Mouse (Mus musculus): ENCODE data around the gene Nobox. TPM values are rescaled to one million over a fixed set of nuclear protein-coding genes. Genes with fewer than 3 reads are reported as not detected.

The Nobox gene
- polyA plus RNA-seq, 1 experiment: not detected

- 1% methylated on average over 48 of the region's 48 CpGs for WGBS
- Histone ChIP-seq H3K4me3 (replicated peaks; ENCODE audit: control insufficient read depth, low read depth, low read length) (peak within 1 kb of the TSS; percentile 30), H3K4me1 (ENCODE audit: control insufficient read depth, insufficient read depth, low read length) (no peaks in the 10 kb centered on the region), H3K27ac (ENCODE audit: control insufficient read depth, insufficient read depth, low read depth, low read length, poor library complexity) (no peak within 1 kb of the TSS; the same call in 1 of the 2 replicates)
- TF ChIP-seq POLR2A (IDR thresholded peaks at IDR 0.05; ENCODE audit: borderline replicate concordance, control insufficient read depth, low read depth, low read length) (no peak), CTCF (IDR thresholded peaks at IDR 0.05; ENCODE audit: control insufficient read depth, insufficient read depth, low read length) (no peak)
These were observed 43.9 kb downstream of the Nobox start, which contains the start of gene Arhgef5 for GRCm38 (mm10) chr6:43265363-43266041. Gene Arhgef5, plus strand, starts transcription at chr6:43265582.

DNA sequence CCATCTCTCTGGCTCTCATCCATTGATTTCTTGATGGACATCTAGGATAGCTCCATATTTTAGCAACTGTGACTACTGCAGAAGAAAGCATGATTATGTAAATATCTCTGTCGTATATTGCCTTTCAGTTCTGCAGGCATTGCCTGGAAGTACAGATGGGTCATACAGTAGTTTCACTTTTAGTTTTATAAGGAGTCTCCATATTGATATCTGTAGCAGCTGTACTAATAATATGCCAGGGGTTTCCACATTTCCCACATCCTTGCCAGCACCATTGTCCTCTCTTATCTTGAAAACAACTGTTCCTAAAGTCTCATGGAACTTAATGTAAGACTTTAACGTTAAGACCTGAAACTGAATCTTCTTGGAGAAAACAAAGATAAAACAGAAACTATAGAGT is 48.6 kb downstream of the Nobox start:
- WGBS: 7% methylated on average over 2 of the region's 2 CpGs
- H3K4me1 ChIP-seq (ENCODE audit: control insufficient read depth, insufficient read depth, low read length): no peaks in the 10 kb centered on the region
- no peak overlapping the region for H3K27ac ChIP-seq (ENCODE audit: control insufficient read depth, insufficient read depth, low read depth, low read length, poor library complexity)
- no peak overlapping the region for H3K4me3 ChIP-seq (replicated peaks; ENCODE audit: control insufficient read depth, low read depth, low read length)
- TF ChIP-seq POLR2A (IDR thresholded peaks at IDR 0.05; ENCODE audit: borderline replicate concordance, control insufficient read depth, low read depth, low read length): no peak
- no peak for TF ChIP-seq CTCF (IDR thresholded peaks at IDR 0.05; ENCODE audit: control insufficient read depth, insufficient read depth, low read length)

DNA sequence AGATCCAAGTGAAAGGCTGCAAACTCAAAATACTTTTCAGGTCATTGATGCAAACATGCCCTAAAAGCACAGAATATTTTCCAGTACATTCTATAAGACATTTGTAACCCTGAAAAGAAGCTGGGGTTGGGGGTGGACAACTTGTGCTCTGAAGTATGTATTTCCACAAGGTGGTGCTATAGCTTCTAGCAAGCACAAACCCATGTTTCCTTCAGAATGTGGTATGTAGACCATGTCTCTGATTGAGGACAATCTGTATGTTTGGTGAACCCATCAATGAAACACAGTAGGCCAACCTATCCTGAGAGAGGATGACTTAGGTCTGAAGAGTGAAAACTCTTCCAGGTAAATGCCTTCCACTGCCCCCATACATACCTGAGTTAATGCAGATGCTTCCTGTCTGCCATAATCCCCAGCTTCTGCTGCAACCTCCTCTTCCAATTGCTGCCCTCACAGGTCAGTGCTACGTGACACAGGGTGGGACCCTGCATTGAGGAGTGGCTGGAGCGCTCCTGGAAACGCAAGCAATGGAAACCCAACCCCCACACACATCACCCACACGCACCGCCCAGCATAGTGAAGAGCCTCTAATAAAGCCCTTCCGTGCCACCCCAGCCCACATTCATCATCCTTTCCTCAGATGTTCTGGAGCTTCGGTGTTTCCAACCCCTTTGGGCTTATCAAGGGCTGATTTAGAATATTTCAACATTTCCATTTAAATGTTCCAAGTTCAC is 55.0 kb downstream of the Nobox start:
- Histone ChIP-seq H3K4me3 (replicated peaks; ENCODE audit: control insufficient read depth, low read depth, low read length) (no peak overlapping the region), H3K4me1 (ENCODE audit: control insufficient read depth, insufficient read depth, low read length) (no peaks in the 10 kb centered on the region), H3K27ac (ENCODE audit: control insufficient read depth, insufficient read depth, low read depth, low read length, poor library complexity) (no peak overlapping the region)
- TF ChIP-seq POLR2A (IDR thresholded peaks at IDR 0.05; ENCODE audit: borderline replicate concordance, control insufficient read depth, low read depth, low read length): no peak
- TF ChIP-seq CTCF (IDR thresholded peaks at IDR 0.05; ENCODE audit: control insufficient read depth, insufficient read depth, low read length): no peak
- WGBS: 70% methylated on average over 7 of the region's 7 CpGs

Other genes with a start within 250 kb of the Nobox start
- not detected in 2 replicates for gene Olfr441, start 203.2 kb downstream of the Nobox start, polyA plus RNA-seq (2011; ENCODE audit: insufficient read depth, insufficient read length, low replicate concordance, missing spikeins)
- gene Olfr237-ps1, start 163.0 kb downstream of the Nobox start, polyA plus RNA-seq (2011; ENCODE audit: insufficient read depth, insufficient read length, low replicate concordance, missing spikeins): not detected in 2 replicates
- gene Olfr437, start 146.3 kb downstream of the Nobox start, polyA plus RNA-seq (2011; ENCODE audit: insufficient read depth, insufficient read length, low replicate concordance, missing spikeins): not detected in 2 replicates
- gene Olfr13, start 137.4 kb downstream of the Nobox start, polyA plus RNA-seq (2011; ENCODE audit: insufficient read depth, insufficient read length, low replicate concordance, missing spikeins): not detected in 2 replicates
- not detected in 2 replicates for gene Olfr435, start 112.4 kb downstream of the Nobox start, polyA plus RNA-seq (2011; ENCODE audit: insufficient read depth, insufficient read length, low replicate concordance, missing spikeins)
- not detected in 2 replicates for gene Olfr434, start 96.5 kb downstream of the Nobox start, polyA plus RNA-seq (2011; ENCODE audit: insufficient read depth, insufficient read length, low replicate concordance, missing spikeins)
- not detected in 2 replicates for gene Olfr47, start 78.0 kb downstream of the Nobox start, polyA plus RNA-seq (2011; ENCODE audit: insufficient read depth, insufficient read length, low replicate concordance, missing spikeins)
- gene Arhgef5, start 44.0 kb downstream of the Nobox start, polyA plus RNA-seq (2011; ENCODE audit: insufficient read depth, insufficient read length, low replicate concordance, missing spikeins): 2.0 and 2.5 TPM in 2 replicates